Mouse (Mus musculus) G1E (cell line): ENCODE results near the gene Gnpat. TPM values are rescaled to one million over a fixed set of nuclear protein-coding genes. Genes with fewer than 3 reads are reported as not detected.

Experiments
- ATAC-seq: 2 replicates; pipeline ENCODE4 v1.8.0; 2016; ENCODE audit warnings: mild to moderate bottlenecking; ENCODE audit not compliant: insufficient number of reproducible peaks, poor library complexity, low FRiP score, severe bottlenecking; ENCODE audit errors: extremely low read depth
- DNase-seq: peaks from one replicate; pipeline ENCODE4 v3.0.0; 2012; ENCODE audit warnings: low spot score
- H3K27me3 ChIP-seq: 2 replicates; pipeline ENCODE4 v1.6.1; 2012; ENCODE audit warnings: mild to moderate bottlenecking, low read length, inconsistent platforms; ENCODE audit not compliant: insufficient read depth
- H3K36me3 ChIP-seq: replicated peaks from 2 replicates; pipeline ENCODE3; 2012; ENCODE audit warnings: mild to moderate bottlenecking, inconsistent platforms
- H3K4me1 ChIP-seq: 2 replicates; pipeline ENCODE4 v1.6.1; 2012; ENCODE audit warnings: low read depth, low read length, inconsistent platforms, mixed read lengths; ENCODE audit not compliant: insufficient read depth
- H3K4me3 ChIP-seq: 2 replicates; pipeline ENCODE4 v1.5.1; 2012; ENCODE audit warnings: low read depth, mild to moderate bottlenecking, inconsistent platforms, low read length, moderate library complexity, mixed read lengths
- H3K9me3 ChIP-seq: replicated peaks from 2 replicates; pipeline ENCODE4 v1.6.1; 2012; ENCODE audit warnings: inconsistent platforms
- CTCF ChIP-seq: IDR thresholded peaks from 2 replicates; pipeline ENCODE4 v1.5.1; 2012; ENCODE audit warnings: low read depth, low read length, inconsistent platforms, mixed read lengths
- GATA1 ChIP-seq: IDR thresholded peaks from 2 replicates; pipeline ENCODE4 v1.6.1; 2012; ENCODE audit warnings: borderline replicate concordance, low read length, inconsistent platforms, mixed read lengths
- GATA2 ChIP-seq: IDR thresholded peaks from 2 replicates; pipeline ENCODE4 v1.6.1; 2012; ENCODE audit warnings: low read depth, low read length, inconsistent platforms, borderline replicate concordance
- POLR2AphosphoS5 ChIP-seq: IDR thresholded peaks from 2 replicates; pipeline ENCODE4 v1.6.1; 2012; ENCODE audit warnings: low read depth, low read length, inconsistent platforms; ENCODE audit not compliant: insufficient replicate concordance
- TAL1 ChIP-seq: conservative IDR thresholded peaks from 2 replicates; pipeline ENCODE4 v1.6.1; 2012; ENCODE audit warnings: low read depth, low read length, inconsistent platforms, mixed read lengths
- polyA plus RNA-seq: library from polyadenylated mRNA; stranded (reverse); fragments of >175 nt; gene quantifications from 2 replicates; pipeline ENCODE4 v1.2.3, GENCODE M21; 2012
- total RNA-seq, 2 experiments: library from RNA; stranded (forward) in 1 of 2; stranded (reverse) in 1 of 2; fragments of 200-1000 nt in 1 of 2; fragments of >200 nt in 1 of 2; fragmentation: Nextera tagmentation in 1 of 2; gene quantifications; 2 replicates each; pipeline ENCODE4 v1.2.3; 2014 to 2017

The Gnpat gene
- total RNA-seq (2014; fragmentation: Nextera tagmentation): 125 and 146 TPM in 2 replicates
- 129 and 131 TPM in 2 replicates for total RNA-seq (2017)
- 80.5 and 128 TPM in 2 replicates for polyA plus RNA-seq

DNA sequence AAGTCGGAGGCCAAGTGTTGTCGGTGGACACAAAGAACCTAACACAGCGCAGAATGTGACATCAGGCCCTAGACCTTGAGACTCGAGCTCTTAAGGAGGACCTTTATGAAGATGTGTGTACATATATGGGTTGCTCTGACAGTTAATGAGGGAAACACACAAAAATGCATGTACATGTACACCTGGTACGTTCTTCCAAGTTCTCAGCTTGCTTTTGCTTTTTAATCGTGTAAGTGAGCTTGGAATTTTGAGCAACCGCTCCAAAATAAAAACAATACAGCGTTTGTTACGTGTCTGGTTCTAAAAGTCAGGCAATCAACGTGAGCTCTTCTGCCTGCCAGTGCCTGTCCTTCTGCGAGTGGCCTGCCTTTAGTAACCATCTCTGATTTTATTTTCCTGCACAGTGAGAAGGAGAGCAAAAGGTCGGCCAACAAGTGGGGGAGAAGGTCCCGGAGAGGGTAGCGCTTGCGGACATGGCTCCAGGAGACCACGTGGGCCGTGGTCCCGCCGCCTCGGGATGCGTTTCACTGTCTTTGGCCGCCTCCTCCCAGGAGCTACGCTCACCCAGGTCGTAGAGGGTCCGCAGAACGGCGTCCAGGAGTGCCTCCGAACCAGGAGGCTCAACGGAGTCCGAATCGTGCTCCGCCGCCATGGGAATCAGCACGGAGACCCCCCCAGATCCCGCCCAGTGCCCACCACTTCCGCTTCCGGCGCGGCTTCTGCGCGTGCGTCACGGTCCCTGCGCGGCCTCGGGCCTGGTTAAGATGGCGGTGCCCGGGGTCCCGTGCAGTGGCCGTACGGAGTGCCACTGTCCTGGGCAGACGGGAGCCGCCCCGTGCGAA lies at the start of gene Gnpat, which contains the start of gene 2810004N23Rik:
Gnpat (plus strand) TSS at position 713 of the 842 bp plus-strand sequence.
2810004N23Rik (minus strand) TSS at position 800 of the 842 bp plus-strand sequence.
- peaks cover 64% of the 10 kb centered on the region for H3K36me3 ChIP-seq
- TF ChIP-seq POLR2AphosphoS5: no peak
- TF ChIP-seq GATA2: no peak
- no peak for TF ChIP-seq CTCF
- TF ChIP-seq TAL1: no peak
- no peak for TF ChIP-seq GATA1
- DNase-seq (peak; percentile 97), ATAC-seq (peak; percentile 43)
- no peaks in the 10 kb centered on the region for H3K27me3 ChIP-seq
- H3K4me1 ChIP-seq: peaks cover 61% of the 10 kb centered on the region
- no peaks in the 10 kb centered on the region for H3K9me3 ChIP-seq
- peak within 1 kb of the TSS; percentile 99 for H3K4me3 ChIP-seq

GRCm38 (mm10) chr8:124813326-124813725 lies 49.5 kb upstream of the Gnpat start:
- no peak for DNase-seq
- no peak for TF ChIP-seq TAL1
- TF ChIP-seq GATA1: no peak
- no peak for TF ChIP-seq GATA2
- TF ChIP-seq CTCF: no peak
- TF ChIP-seq POLR2AphosphoS5: no peak
- Histone ChIP-seq H3K4me1 (no peaks in the 10 kb centered on the region), H3K36me3 (no peaks in the 10 kb centered on the region), H3K9me3 (peaks cover 21% of the 10 kb centered on the region), H3K27me3 (peaks cover 3% of the 10 kb centered on the region; the same call in 1 of the 2 replicates), H3K4me3 (no peak overlapping the region)
- no peak for ATAC-seq

DNA sequence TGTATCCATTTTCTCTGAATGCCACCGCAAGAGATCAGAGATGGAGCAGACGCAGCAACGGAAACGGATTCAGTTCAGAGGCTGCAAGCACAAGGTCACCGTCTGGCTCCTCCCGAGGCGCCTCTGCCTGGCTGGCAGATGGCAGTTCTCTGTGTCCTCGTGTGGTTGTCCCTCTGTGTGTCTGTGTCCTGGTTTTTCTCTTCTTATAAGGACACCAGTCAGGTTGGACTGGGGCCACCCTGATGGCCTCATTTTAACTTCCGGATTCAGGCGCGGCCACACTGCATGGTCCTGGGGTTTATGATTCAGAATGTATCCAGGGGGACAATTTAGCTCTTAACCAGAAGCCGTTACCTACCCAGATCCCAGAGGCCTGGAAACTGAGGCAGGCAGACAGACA lies 47.0 kb upstream of the Gnpat start:
- H3K27me3 ChIP-seq: peaks cover 8% of the 10 kb centered on the region; the same call in 1 of the 2 replicates
- H3K4me1 ChIP-seq: no peaks in the 10 kb centered on the region
- DNase-seq: no peak
- no peak for TF ChIP-seq TAL1
- TF ChIP-seq CTCF: no peak
- TF ChIP-seq GATA1: no peak
- no peak for TF ChIP-seq POLR2AphosphoS5
- no peak for TF ChIP-seq GATA2
- ATAC-seq: no peak
- peaks cover 21% of the 10 kb centered on the region for H3K9me3 ChIP-seq
- no peak overlapping the region for H3K4me3 ChIP-seq
- H3K36me3 ChIP-seq: no peaks in the 10 kb centered on the region

- H3K36me3 ChIP-seq: no peaks in the 10 kb centered on the region
- H3K27me3 ChIP-seq: peaks cover 8% of the 10 kb centered on the region; the same call in 1 of the 2 replicates
- no peak overlapping the region for H3K4me3 ChIP-seq
- peaks cover 21% of the 10 kb centered on the region for H3K9me3 ChIP-seq
- DNase-seq: no peak
- TF ChIP-seq TAL1 (no peak), GATA1 (no peak), CTCF (no peak), POLR2AphosphoS5 (no peak), GATA2 (no peak)
- ATAC-seq: no peak
- H3K4me1 ChIP-seq: no peaks in the 10 kb centered on the region
Observed at GRCm38 (mm10) chr8:124816866-124817265, 46.0 kb upstream of the Gnpat start.

GRCm38 (mm10) chr8:124817361-124817760 lies 45.5 kb upstream of the Gnpat start:
- H3K27me3 ChIP-seq: peaks cover 8% of the 10 kb centered on the region; the same call in 1 of the 2 replicates
- DNase-seq (no peak), ATAC-seq (no peak)
- H3K36me3 ChIP-seq: no peaks in the 10 kb centered on the region
- TF ChIP-seq GATA2: no peak
- no peak for TF ChIP-seq CTCF
- no peak for TF ChIP-seq GATA1
- TF ChIP-seq TAL1: no peak
- TF ChIP-seq POLR2AphosphoS5: no peak
- no peak overlapping the region for H3K4me3 ChIP-seq
- H3K9me3 ChIP-seq: peaks cover 21% of the 10 kb centered on the region
- no peaks in the 10 kb centered on the region for H3K4me1 ChIP-seq

DNA sequence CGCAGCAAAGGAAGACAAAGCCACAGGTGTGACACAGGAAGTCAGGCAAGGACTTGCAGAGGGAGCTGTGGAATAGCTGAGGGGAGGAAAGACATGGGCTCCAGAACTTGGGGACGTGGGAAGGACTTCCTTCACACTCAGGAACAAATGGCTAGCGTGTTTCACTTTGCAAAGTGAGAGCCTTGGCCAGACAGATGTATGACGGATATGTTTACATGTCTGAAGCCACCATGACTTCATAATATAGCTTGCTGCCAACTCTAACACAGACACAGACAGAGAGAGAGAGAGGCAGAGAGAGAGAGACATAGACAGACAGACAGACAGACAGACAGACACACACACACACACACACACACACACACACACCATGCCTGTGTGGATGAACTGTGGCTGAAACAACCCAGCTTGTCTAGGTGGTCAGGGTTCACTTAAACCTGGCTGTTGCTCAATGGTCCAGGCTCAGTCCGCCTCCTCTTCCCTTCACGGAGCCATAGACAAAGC lies 43.2 kb upstream of the Gnpat start:
- no peak for ATAC-seq
- Histone ChIP-seq H3K9me3 (peaks cover 21% of the 10 kb centered on the region), H3K4me3 (no peak overlapping the region), H3K36me3 (no peaks in the 10 kb centered on the region), H3K4me1 (no peaks in the 10 kb centered on the region), H3K27me3 (peaks cover 14% of the 10 kb centered on the region; the same call in 1 of the 2 replicates)
- TF ChIP-seq GATA1 (no peak), CTCF (no peak), TAL1 (no peak), GATA2 (no peak), POLR2AphosphoS5 (no peak)
- no peak for DNase-seq
